Mouse (Mus musculus): ENCODE results near the gene Tln2. TPM values are rescaled to one million over a fixed set of nuclear protein-coding genes. Genes with fewer than 3 reads are reported as not detected.

Tln2 gene
- polyA plus RNA-seq, 1 experiment from 2014 or later = 18.5 TPM

DNA sequence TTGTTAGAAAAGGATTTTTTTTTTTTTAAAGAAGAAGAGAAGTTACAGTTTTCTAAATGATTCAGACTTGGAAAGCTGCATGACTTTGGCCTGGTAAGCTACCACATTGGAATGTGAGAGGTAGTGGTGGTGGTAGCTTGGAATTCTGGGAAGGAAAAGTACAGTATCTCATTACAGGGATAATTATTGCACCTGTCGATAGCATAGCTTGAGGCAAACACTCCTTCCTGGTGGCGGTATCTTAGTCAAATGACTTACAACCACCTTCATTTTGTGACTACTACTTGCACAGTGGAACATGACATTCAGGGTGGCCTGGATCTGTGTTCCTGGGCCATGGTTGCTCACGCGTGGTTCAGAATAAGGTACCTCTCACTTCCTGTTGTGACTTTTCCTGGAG, 348.3 kb downstream of the Tln2 start:
- H3K27ac ChIP-seq = no peak overlapping the region
- H3K4me2 ChIP-seq = no peak overlapping the region
- H3K9ac ChIP-seq = no peak overlapping the region
- no peaks in the 10 kb centered on the region for H3K27me3 ChIP-seq
- WGBS = 98% methylated on average over 4 of the region's 4 CpGs
- no peaks in the 10 kb centered on the region for H3K9me3 ChIP-seq (replicated peaks)
- no peaks in the 10 kb centered on the region for H3K36me3 ChIP-seq (ENCODE audit: poor library complexity, severe bottlenecking)
- no peak overlapping the region for H3K4me3 ChIP-seq
- no peaks in the 10 kb centered on the region for H3K4me1 ChIP-seq
- ATAC-seq = no peak

GRCm38 (mm10) chr9:67209451-67209850, 350.1 kb downstream of the Tln2 start:
- Histone ChIP-seq H3K4me2 (no peak overlapping the region), H3K9me3 (replicated peaks) (no peaks in the 10 kb centered on the region), H3K36me3 (ENCODE audit: poor library complexity, severe bottlenecking) (no peaks in the 10 kb centered on the region), H3K27ac (no peak overlapping the region), H3K27me3 (no peaks in the 10 kb centered on the region), H3K9ac (no peak overlapping the region), H3K4me3 (no peak overlapping the region), H3K4me1 (no peaks in the 10 kb centered on the region)
- no peak for ATAC-seq
- WGBS = 98% methylated on average over 9 of the region's 9 CpGs

GRCm38 (mm10) chr9:67208420-67208819, 351.1 kb downstream of the Tln2 start:
- H3K9ac ChIP-seq = no peak overlapping the region
- H3K4me3 ChIP-seq = no peak overlapping the region
- H3K4me2 ChIP-seq = no peak overlapping the region
- ATAC-seq = no peak
- H3K36me3 ChIP-seq (ENCODE audit: poor library complexity, severe bottlenecking) = no peaks in the 10 kb centered on the region
- no peaks in the 10 kb centered on the region for H3K4me1 ChIP-seq
- H3K27ac ChIP-seq = no peak overlapping the region
- H3K27me3 ChIP-seq = no peaks in the 10 kb centered on the region
- 16% methylated on average over 3 of the region's 3 CpGs for WGBS
- no peaks in the 10 kb centered on the region for H3K9me3 ChIP-seq (replicated peaks)

DNA sequence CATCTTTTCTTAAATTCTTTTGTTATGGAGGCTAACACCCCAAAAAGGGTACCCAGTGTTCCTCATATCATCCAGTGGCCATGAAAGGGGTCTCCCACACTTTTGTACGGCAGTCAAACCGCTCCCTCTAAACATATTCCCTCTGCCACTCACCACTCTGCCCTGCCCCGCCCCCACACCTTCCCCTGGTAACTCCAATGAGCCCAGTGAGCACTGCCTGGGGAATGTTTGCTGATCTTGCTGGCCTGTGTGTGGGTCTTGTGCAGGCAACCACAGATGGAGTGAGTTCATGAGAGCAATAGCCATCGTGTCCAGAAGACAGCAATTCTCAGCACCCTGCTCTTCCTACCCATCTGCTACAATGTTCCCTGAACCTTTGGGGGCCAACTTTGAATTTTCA, 354.3 kb downstream of the Tln2 start:
- no peak for ATAC-seq
- H3K9me3 ChIP-seq (replicated peaks) = no peaks in the 10 kb centered on the region
- no peaks in the 10 kb centered on the region for H3K36me3 ChIP-seq (ENCODE audit: poor library complexity, severe bottlenecking)
- H3K4me3 ChIP-seq = no peak overlapping the region
- no peaks in the 10 kb centered on the region for H3K27me3 ChIP-seq
- WGBS = 83% methylated on average over 4 of the region's 4 CpGs
- H3K27ac ChIP-seq = no peak overlapping the region
- H3K4me1 ChIP-seq = no peaks in the 10 kb centered on the region
- no peak overlapping the region for H3K4me2 ChIP-seq
- no peak overlapping the region for H3K9ac ChIP-seq

DNA sequence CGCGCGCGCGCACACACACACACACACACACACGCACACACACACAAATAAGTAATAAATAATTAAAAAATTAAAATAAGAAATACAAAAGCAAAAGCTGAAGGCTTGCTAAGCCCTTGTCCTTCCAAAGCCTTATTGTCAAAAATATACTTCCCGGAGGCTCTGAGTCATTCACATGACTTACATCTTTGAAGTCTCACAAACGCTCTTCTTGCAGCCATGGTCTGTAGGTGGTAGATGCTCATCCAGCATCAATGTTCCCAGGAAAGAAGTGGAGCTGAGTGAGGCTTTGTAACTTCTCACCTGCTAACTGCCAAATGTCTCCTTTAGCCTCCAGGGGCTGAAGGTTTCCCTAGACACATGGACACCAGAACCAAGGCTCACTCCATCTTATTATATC, 362.9 kb downstream of the Tln2 start:
- ATAC-seq = no peak
- H3K4me2 ChIP-seq = no peak overlapping the region
- H3K27ac ChIP-seq = no peak overlapping the region
- H3K27me3 ChIP-seq = no peaks in the 10 kb centered on the region
- no peaks in the 10 kb centered on the region for H3K4me1 ChIP-seq
- WGBS = 97% methylated on average over 8 of the region's 8 CpGs
- no peak overlapping the region for H3K4me3 ChIP-seq
- H3K36me3 ChIP-seq (ENCODE audit: poor library complexity, severe bottlenecking) = no peaks in the 10 kb centered on the region
- H3K9ac ChIP-seq = no peak overlapping the region
- no peaks in the 10 kb centered on the region for H3K9me3 ChIP-seq (replicated peaks)

GRCm38 (mm10) chr9:67195306-67195705, 364.2 kb downstream of the Tln2 start:
- H3K27me3 ChIP-seq = no peaks in the 10 kb centered on the region
- H3K4me1 ChIP-seq = no peaks in the 10 kb centered on the region
- no peak overlapping the region for H3K9ac ChIP-seq
- H3K27ac ChIP-seq = no peak overlapping the region
- 33% methylated on average over 7 of the region's 7 CpGs for WGBS
- ATAC-seq = no peak
- no peak overlapping the region for H3K4me2 ChIP-seq
- no peaks in the 10 kb centered on the region for H3K9me3 ChIP-seq (replicated peaks)
- no peaks in the 10 kb centered on the region for H3K36me3 ChIP-seq (ENCODE audit: poor library complexity, severe bottlenecking)
- H3K4me3 ChIP-seq = no peak overlapping the region

- Histone ChIP-seq H3K4me3 (no peak overlapping the region), H3K4me2 (no peak overlapping the region)
- whole genome bisulfite sequencing = 55% methylated on average over 10 of the region's 10 CpGs
Observed at GRCm38 (mm10) chr9:67191488-67192331, 367.8 kb downstream of the Tln2 start.

GRCm38 (mm10) chr9:67187686-67188085, 371.8 kb downstream of the Tln2 start:
- Histone ChIP-seq H3K4me3 (no peak overlapping the region), H3K4me1 (no peaks in the 10 kb centered on the region), H3K4me2 (no peak overlapping the region), H3K9me3 (replicated peaks) (no peaks in the 10 kb centered on the region), H3K9ac (no peak overlapping the region), H3K36me3 (ENCODE audit: poor library complexity, severe bottlenecking) (no peaks in the 10 kb centered on the region), H3K27ac (no peak overlapping the region), H3K27me3 (no peaks in the 10 kb centered on the region)
- no peak for ATAC-seq
- 89% methylated on average over 5 of the region's 5 CpGs for WGBS

More at GRCm38 (mm10) chr9:67191488-67192331, 367.8 kb downstream of the Tln2 start:
- no peak for ATAC-seq
- H3K9me3 ChIP-seq (replicated peaks) = no peaks in the 10 kb centered on the region
- H3K36me3 ChIP-seq (ENCODE audit: poor library complexity, severe bottlenecking) = no peaks in the 10 kb centered on the region
- H3K27ac ChIP-seq = no peak overlapping the region
- H3K4me1 ChIP-seq = no peaks in the 10 kb centered on the region
- H3K27me3 ChIP-seq = no peaks in the 10 kb centered on the region
- no peak overlapping the region for H3K9ac ChIP-seq

DNA sequence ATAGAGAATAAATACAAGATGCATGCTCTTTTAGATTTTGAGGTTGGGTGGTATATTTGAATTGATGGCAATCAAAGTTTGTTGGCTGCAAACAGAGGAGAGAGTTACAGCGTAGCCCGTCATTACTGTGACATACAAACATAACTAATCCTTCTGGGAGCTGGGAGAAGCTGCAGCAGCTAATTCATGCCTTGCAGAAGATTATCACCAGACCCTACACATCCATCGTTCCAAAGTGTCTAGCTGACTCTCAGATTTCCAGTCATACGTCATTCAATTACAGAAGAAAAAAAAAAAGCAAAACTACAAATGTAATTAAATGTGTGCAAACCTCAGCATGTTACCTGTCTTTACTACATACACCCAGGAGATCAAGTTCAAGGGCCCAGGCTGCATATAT, 372.3 kb downstream of the Tln2 start:
- no peaks in the 10 kb centered on the region for H3K27me3 ChIP-seq
- 79% methylated on average over 4 of the region's 4 CpGs for WGBS

GRCm38 (mm10) chr9:67184556-67184955, 374.9 kb downstream of the Tln2 start:
- 80% methylated on average over 2 of the region's 2 CpGs for WGBS

More for the DNA sequence above, 372.3 kb downstream of the Tln2 start:
- H3K9me3 ChIP-seq (replicated peaks) = no peaks in the 10 kb centered on the region
- no peak overlapping the region for H3K27ac ChIP-seq
- H3K9ac ChIP-seq = no peak overlapping the region
- H3K4me1 ChIP-seq = no peaks in the 10 kb centered on the region
- H3K36me3 ChIP-seq (ENCODE audit: poor library complexity, severe bottlenecking) = no peaks in the 10 kb centered on the region
- H3K4me3 ChIP-seq = no peak overlapping the region
- no peak for ATAC-seq
- H3K4me2 ChIP-seq = no peak overlapping the region

GRCm38 (mm10) chr9:67183520-67183919, 376.0 kb downstream of the Tln2 start:
- 90% methylated on average over 2 of the region's 2 CpGs for WGBS
- H3K4me3 ChIP-seq = no peak overlapping the region

More at GRCm38 (mm10) chr9:67184556-67184955, 374.9 kb downstream of the Tln2 start:
- no peak overlapping the region for H3K4me3 ChIP-seq
- H3K4me1 ChIP-seq = no peaks in the 10 kb centered on the region
- no peak overlapping the region for H3K27ac ChIP-seq
- H3K27me3 ChIP-seq = no peaks in the 10 kb centered on the region
- ATAC-seq = no peak
- no peak overlapping the region for H3K4me2 ChIP-seq
- H3K9me3 ChIP-seq (replicated peaks) = no peaks in the 10 kb centered on the region
- H3K36me3 ChIP-seq (ENCODE audit: poor library complexity, severe bottlenecking) = no peaks in the 10 kb centered on the region
- H3K9ac ChIP-seq = no peak overlapping the region

GRCm38 (mm10) chr9:67182006-67182405, 377.5 kb downstream of the Tln2 start:
- H3K9ac ChIP-seq = no peak overlapping the region
- no peaks in the 10 kb centered on the region for H3K36me3 ChIP-seq (ENCODE audit: poor library complexity, severe bottlenecking)
- no peaks in the 10 kb centered on the region for H3K27me3 ChIP-seq
- ATAC-seq = no peak
- no peaks in the 10 kb centered on the region for H3K4me1 ChIP-seq
- H3K4me2 ChIP-seq = no peak overlapping the region
- no peaks in the 10 kb centered on the region for H3K9me3 ChIP-seq (replicated peaks)
- 80% methylated on average over 6 of the region's 6 CpGs for WGBS
- no peak overlapping the region for H3K4me3 ChIP-seq
- no peak overlapping the region for H3K27ac ChIP-seq

More at GRCm38 (mm10) chr9:67183520-67183919, 376.0 kb downstream of the Tln2 start:
- Histone ChIP-seq H3K27ac (no peak overlapping the region), H3K9ac (no peak overlapping the region), H3K4me1 (no peaks in the 10 kb centered on the region), H3K36me3 (ENCODE audit: poor library complexity, severe bottlenecking) (no peaks in the 10 kb centered on the region), H3K4me2 (no peak overlapping the region), H3K9me3 (replicated peaks) (no peaks in the 10 kb centered on the region), H3K27me3 (no peaks in the 10 kb centered on the region)
- ATAC-seq = no peak

DNA sequence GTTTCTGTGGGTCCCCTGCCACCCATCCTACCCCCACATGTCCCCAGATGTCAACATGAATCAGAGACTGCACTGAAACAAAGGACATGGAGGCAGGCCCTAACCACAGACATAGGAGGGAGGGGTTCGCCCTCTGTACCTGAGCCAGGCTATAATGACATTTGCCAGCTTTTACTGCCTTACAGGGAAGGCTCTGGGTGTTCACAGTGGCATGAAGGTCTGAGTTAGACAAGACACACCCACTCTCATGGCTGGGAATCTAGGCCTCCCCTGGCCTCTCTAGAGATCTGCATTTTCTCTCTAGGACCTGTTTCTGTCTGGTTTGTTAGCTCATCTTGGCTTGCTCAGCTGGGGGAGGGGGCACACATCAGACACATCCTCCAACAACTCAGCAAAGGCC, 380.8 kb downstream of the Tln2 start:
- Histone ChIP-seq H3K4me2 (no peak overlapping the region), H3K4me1 (no peaks in the 10 kb centered on the region), H3K9me3 (replicated peaks) (no peaks in the 10 kb centered on the region), H3K27me3 (no peaks in the 10 kb centered on the region), H3K4me3 (no peak overlapping the region), H3K9ac (no peak overlapping the region), H3K36me3 (ENCODE audit: poor library complexity, severe bottlenecking) (no peaks in the 10 kb centered on the region), H3K27ac (no peak overlapping the region)
- 65% methylated on average over 1 of the region's 1 CpGs for WGBS
- ATAC-seq = no peak
